Mouse (Mus musculus): ENCODE results near the gene Rbbp8nl.

GRCm38 (mm10) chr2:180274523-180274922 is 15.2 kb downstream of the Rbbp8nl start:
- TF ChIP-seq CTCF (conservative IDR thresholded peaks at IDR 0.05; ENCODE audit: low read length) (no peak), POU5F1 (IDR thresholded peaks at IDR 0.05; ENCODE audit: borderline replicate concordance, low read length) (no peak)

All from E14TG2a.4 (cell line).